Mouse (Mus musculus) thymus, adult 18-20 months (tissue): Measurements from ENCODE around the gene Dusp16.
A peak's percentile ranks its signal among the peaks of the same experiment; 100 is the strongest.

Experiments used
- DNase-seq, 2 experiments: peaks; one replicate each; pipeline ENCODE4 v3.0.0; 2022; ENCODE audit warnings: mixed read lengths in 2 of 2

Dusp16 gene

DNA sequence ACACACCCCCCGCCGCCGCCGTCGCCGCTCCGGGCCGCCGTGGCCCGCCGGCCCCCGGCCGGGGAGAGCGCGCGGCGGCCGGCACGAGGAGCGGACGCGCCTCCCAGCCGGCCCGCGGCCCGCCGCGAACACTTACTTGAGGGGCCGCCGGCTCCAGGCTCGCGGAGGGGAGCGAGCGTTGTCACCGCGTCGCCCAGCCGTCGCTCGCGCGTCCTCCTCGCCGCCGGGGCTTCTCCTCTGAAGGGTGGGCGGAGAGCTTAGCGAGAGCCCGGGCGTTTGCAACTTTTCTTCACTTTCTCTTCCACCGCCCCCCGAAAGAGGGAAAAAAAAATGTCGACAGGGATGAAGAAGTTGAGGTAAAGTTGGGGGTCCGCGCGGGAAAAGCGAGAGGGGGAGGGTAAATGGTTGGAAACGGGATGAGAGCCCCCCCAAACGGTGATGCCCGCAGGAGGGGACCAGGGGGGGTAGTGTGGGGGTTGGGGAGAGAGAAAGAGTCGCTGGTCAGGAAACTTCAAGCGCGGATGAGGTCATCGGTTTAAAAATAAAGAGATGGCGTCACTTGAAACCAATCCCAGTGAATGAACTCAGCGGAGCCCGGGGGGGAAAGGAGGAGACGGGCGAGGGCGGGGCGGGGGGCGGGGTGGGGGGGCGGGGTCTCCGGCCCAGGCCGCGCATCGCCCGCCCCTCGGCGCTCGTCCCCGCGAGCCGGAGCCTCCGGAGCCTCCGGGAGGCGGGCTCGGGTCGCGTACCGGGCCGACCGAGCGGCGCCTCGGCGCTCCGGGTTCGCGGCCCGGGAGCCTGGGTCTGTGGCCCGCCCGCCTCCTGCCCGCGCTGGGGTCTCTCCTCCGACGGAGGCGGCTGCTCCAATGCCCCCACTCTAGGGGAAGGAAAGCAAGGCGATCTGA lies at the start of gene Dusp16:
Dusp16 (minus strand) TSS at position 485 of the 905 bp plus-strand sequence.
- peak; percentile 56 to 76 for DNase-seq

DNA sequence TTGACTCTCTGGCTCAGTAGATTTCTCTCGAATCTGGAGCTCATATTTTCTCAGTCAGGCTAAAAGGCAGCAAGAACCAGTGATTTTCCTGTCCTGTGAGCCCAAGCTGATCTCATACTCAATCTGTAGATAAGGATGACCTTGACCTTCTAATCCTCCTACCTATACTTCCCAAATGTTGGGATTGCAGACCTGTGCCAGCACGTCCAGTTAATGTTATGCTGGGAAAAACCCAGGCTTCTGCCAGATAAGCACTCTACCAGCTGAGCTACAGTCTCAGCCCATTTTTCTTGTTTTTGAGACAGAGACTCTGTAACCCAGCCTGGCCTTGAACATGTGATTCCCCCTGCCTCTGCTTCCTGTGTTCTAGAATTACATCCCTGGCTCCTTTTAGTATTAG lies 47.9 kb upstream of the Dusp16 start:
- no peak for DNase-seq

DNA sequence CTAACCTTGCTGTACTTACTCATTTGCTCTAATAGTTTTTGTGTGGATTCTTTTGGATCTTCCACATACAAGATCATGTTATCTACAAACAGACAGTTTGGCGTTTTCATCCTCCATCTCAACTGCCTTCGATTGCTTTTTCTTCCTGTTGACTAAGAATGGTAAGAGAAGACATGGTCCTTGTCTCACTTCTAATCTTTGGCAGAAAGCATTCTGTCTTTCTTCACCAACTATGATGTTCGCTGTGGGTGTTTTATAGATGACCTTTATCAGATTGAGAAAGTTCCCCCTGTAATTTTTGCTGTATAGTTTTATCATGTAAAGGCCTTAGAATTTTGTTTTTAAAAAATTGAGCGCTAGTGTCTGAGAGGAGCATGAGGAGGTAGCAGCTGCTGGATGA lies 45.7 kb upstream of the Dusp16 start:
- no peak for DNase-seq

DNA sequence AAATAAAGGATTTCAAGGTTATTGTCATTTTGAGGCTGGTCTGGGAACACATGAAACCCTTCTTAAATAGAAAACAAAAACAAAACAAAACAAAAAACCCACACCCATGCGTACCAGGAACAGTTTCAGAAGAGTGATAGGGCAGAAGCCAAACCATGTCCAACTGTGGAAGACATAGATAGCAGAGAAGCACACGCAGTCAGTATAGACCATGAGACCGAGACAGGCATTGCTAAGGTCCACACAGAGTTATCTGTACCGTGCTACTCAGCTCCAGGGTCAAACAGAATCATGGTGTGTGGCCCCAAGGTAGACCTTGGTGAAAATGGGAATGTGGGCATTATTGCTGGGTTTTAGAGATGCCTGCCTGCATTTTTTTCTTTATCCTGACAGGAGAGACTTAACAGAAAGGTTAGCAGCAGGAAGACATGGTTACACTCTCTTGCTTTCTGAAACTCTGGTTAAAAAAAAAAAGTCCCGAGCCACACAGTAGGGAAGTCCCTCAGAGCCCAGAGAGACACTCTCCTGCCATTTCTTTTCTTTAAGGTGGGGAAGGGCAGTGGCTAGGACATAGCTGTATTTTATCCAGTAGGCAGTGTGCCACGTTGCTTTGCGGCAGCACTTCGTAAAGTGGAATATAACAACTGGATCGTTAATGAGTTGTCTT lies 42.3 kb upstream of the Dusp16 start:
- no peak for DNase-seq

DNA sequence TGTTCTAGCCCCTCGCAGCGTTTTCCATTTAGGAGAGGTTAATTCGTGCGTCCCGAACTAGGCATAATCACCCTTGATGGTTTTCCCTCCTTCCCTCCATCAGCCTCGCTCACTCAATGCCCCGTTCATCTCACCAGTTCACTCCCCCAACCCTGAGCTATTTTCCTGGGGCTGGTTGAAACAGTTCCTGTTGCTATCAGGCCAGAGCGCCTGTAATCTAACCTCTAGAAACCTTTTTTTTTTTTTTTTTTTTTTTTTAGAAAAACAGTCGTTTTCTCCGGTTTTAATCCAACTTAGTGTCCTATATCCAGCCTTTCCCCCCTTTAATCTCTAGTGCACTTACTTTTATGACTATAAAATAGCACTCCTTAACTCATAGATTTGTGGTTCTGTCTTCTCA lies 38.4 kb upstream of the Dusp16 start:
- no peak for DNase-seq

DNA sequence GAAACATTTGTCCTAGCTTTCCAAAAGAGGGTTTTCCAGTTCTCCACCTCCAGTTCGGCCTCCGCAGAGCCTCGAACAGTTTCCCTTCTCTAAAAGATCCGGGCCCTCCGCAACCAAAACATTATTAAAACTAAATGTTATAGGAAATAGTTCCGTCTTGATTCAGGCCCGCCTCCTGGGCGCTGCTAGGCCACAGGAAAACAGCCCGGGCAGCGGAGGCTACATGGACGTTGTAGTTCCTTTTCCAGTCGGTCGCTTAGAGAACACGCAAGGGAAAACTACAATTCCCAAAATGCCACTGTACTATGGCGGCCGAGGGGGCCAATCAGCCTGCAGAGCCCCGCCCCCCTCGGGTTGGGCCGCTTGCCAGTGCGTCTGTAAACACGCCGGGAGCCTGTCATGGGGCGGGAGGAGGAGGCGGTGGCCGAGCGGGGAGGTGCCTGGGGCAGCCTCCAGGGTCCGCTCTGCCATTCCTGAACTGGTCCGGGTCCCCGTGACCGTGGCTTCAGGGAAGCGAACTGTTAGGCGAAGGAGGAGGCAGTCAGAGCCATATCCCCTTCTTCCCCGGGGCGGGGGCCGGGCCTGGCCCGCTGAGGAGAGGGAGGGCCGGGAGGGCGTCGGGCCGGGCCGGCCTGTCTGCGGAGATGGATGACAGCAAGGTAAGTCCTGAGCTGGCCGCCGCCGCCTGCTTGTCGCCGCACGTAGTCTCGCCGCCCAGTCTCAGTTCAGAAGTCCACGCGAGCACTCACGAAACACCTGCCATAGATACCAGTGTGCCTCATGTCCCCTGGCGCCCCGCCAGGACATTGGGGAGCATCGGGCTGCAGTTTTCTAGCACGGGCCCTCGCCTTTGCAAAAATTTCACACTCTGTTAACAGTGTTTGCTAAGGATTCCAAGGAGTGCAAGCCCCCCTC lies 37.6 kb upstream of the Dusp16 start, which contains the start of gene Crebl2:
Crebl2 (plus strand) TSS at position 369 of the 915 bp plus-strand sequence.
- peak; percentile 94 to 96 for DNase-seq

DNA sequence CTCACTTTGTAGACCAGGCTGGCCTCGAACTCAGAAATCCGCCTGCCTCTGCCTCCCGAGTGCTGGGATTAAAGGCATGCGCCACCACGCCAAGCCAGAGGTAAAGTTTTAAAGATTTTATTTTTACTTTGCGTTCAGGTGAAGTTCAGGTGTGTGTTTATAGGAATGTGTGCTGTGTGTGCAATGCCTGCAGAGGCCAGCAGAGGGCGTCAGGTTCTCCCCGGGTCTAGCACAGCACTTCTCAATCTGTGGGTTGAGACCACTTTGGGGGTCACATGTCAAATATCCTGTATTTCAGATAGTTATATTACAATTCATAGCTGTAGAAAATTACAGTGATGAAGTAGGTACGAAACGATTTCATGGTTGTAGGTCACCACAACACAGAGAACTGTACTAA lies 30.4 kb upstream of the Dusp16 start:
- no peak for DNase-seq

DNA sequence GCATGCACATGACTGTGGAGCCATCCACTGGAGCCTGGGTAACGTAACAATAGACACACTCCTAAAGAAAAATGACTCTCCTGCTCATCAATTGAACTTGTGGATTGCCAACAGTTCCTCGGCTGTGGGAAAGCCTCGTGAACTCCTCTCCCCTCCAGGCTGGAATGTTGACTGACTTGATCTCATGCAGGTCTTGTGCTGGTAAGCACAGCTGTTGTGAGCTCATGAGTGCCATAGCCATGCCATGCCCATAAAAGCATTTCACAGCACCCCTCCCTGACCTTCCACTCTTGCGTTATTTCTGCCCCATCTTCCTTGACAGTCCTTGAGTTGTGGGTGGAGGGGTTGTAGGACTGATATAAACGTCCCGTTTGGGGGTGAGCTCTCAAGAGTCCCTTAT lies 28.0 kb upstream of the Dusp16 start:
- DNase-seq = no peak

DNA sequence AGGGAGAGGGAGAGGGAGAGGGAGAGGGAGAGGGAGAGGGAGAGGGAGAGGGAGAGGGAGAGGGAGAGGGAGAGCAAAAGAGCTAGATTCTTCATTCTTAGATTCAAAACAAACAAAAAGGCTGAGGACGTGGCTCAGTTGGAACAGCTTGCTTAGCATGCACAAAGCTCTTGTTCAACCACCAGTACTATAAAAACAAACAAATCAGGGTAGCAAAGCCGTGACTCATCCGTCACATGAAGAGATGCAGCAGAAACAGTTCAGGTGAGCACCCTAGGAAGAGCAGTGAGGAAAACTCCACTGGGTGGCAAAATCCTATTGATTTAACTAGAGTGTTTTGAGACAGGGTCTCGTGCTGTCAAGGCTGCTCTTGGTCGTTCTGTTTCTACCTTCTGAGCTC lies 27.3 kb upstream of the Dusp16 start:
- no peak for DNase-seq

DNA sequence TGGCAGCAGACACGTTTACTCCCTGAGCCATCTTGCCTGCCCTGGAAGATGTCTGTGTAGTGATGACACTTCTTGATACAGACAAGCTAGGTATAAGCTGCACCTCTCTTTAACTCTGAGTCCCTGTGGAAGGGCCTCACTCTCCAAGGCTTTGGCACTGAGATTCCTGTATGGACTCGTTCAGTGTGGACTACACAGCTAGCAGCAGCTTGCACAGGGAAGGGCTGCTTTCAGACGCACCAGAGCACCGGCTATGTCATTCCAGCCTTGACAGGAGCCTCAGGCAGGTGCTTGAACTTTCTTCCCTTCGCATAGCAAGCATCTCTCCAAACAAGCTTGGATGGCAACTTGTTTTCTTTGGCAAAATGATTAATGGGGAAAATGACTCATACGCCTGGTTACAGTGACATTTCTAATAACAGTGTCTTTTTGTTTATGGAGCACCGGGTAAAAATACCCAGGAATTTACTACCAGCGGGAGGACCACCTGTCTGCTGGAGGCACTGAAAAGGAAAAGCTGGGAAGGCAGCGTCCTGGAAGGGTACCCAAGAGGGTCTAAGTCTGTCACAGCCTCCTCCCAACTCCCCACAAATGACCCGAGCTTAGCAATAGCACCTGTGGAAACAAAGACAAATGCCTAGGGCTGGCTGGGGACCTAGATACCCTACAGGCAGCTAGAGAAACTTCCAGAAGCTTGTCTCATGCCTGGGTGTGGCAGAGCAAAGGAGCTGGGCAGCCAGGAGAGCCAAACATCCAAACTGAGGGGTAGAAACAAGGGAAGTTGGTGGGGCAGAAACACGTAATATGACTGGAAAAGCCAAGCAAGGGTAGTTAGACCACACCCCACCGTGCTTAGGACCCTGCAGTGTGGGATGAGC lies 24.9 kb upstream of the Dusp16 start:
- DNase-seq = no peak

DNA sequence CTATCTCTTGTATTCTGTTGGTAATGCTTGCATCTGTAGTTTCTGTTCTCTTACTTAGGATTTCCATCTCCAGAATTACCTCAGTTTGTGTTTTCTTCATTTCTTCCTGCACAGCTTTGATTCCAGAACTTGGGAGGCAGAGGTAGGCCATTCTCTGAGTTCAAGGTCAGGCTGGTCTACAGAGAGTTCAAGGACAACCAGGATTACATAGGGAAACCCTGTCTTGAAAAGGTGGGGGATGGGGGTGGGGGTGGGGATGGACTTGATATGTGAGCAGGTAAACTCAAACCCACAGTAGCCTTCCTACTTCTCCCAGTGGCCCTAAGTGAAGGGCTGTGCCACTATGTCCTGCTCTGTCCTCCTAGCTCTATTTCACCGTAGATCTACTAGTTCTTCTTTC lies 20.6 kb upstream of the Dusp16 start:
- no peak for DNase-seq

DNA sequence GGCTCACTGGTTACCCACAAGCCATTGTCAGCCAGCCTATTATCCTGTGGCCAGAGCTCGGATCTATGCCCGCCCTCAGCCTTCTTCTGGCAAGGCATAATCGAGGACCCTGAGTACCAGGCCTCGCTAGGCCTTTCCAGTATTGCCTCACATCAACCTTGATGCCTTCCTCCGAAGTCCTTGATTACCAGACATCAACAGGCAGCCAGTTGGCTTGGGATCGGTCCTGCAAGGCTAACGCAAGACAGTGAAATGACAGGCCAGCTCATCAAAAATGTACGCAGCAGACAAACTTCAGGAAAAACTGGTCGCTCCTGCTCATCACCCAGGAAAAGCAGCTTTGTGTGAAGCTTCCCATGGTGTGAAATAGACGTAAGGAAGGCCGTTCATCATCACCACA lies 15.4 kb upstream of the Dusp16 start:
- no peak for DNase-seq

DNA sequence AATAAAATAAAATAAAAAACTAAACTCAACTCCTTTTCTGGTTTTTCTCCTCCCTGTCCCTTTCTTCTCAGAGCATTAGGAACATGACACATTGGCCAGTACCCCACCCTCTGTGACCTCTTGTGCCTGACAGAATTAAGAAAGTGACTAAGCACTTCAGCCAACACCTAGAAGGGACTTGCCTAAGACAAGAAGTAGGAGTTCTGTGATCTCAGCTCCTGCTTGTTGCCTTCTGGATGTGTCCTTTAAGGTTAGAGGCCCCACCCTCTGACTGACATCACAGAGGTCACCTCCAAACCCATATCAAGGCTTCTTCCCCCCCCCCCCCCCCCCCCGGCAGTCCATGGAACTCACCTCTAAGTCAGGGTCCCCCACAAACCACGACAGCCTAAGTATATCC lies 14.7 kb upstream of the Dusp16 start:
- no peak for DNase-seq

DNA sequence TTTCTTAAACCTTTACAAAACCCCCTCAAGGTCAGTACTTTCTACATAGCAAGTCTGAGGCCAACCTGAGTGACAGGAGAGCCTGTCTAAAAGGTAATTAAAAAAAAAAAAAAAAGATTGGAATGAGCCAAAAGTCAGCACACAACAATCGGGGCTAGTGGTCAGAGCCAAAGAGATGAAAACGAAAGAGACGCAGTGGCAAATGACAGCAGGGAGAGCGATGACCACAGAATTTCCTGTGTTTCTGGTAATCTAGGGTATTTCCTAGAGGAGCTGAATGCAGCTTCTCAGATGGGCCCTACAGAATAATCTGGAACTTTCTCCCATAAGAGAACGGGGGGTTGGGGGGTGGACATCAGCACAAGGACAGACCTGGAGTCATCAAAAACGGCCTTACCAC lies 13.7 kb upstream of the Dusp16 start:
- DNase-seq = no peak

DNA sequence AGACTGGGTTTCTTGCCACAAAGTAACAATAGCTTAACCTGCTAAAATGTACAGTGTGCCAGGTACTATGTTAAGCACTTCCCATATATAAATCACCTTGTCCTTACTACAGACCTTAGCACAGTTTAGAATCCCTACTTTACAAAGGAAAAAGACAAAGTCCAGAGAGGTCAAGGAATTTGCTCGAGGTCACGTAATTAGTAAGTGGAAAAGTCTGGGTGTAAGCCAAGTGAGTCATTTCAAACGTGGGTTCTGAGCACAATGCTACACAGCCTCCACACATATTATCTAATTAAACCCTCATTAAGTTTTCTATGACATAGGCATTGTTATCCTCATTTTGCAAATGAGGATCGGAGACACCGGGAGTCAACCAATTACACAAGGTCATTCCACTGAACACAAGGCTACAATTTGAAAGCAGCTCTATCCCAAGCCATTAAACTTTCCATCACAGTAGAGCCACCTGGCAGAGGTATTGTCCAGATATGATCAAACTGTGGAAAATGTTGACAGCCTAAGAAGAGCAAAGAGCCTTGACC lies 12.4 kb upstream of the Dusp16 start:
- no peak for DNase-seq

DNA sequence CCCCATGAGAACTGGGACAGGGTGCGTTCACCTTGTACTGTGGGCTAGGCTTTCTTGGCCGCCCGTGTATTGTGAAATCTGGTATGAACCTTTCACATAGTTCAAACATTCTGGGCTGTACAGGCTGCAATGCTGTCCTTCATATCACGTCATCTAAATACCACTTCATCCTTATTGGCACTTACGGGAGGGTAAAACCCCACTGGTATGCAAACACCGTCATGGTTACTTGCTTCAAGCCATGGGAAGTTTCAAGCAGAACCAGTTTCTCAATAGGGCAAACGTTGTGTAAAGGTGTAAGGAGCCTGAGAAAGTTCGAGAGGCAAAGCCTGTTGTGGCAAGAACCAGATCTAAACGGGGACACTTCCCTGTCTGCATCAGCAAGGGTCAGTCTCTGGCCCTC lies 10.2 kb upstream of the Dusp16 start:
- no peak for DNase-seq

DNA sequence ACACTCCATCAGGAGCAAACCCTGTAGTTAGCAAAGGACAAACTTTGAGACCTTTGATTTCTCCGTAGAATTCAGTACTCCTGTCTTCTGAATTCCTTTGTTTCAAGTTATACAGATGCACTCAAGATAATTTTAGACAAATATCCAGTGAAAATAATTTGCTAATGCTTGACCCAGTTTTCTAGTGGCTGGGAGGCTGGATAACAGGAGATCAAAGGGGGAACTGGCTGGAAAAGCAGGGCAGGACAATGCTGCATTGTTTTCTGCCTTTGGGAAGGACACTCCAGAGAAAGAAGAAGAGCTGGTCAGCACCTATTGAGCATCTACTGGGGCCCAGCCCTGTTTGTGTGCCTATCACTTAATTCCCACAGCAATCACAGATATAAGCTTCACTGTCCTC lies 9.1 kb upstream of the Dusp16 start:
- no peak for DNase-seq

DNA sequence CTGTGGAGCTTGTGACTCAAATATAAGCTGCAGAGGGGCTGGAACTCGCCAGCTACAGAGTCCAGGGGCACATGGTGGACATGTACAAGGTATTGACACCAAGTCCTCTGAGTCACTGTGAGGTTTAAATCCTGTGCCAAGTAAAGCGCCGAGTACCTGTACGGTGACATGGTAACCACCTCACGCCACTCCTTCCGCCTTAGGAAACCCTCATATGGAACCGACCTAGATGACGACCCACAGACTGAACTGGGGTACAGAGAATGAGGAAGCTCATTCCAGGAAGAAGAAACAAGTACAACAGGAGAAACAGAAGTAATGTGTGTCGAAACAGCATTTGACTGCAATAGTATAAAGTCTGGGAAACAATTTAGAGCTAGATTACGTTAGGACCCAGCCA lies 3.9 kb upstream of the Dusp16 start:
- DNase-seq = no peak

DNA sequence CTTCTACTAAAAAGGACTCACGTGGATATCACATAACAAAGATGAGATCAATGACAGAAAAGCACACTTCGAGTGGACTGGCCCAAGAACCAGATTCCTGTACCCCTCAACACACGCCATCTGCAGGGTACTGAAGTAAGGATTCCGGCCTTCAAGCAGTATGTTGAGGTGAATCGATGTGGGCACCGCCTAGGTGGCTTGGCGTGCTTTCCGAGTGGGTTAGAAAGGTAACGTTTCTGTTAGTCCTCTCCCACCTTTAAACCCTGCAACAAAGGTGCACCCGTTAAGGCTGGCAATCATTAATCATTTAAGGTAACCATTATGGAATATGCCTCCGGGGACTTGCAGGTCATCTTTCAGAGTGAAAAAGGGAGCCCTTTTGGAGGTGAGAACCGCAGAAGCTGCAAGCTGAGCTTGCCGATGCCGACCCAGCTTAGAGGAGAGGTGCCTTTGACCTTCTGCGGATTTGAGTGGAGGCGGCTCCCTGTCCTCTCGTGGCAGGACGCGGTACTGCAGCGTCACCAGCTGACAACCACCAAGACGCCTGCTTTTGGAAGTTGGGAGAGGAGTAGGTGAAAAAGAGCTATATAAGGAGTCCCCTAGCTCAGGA lies 1.6 kb upstream of the Dusp16 start:
- peak; percentile 62 to 66 for DNase-seq

DNA sequence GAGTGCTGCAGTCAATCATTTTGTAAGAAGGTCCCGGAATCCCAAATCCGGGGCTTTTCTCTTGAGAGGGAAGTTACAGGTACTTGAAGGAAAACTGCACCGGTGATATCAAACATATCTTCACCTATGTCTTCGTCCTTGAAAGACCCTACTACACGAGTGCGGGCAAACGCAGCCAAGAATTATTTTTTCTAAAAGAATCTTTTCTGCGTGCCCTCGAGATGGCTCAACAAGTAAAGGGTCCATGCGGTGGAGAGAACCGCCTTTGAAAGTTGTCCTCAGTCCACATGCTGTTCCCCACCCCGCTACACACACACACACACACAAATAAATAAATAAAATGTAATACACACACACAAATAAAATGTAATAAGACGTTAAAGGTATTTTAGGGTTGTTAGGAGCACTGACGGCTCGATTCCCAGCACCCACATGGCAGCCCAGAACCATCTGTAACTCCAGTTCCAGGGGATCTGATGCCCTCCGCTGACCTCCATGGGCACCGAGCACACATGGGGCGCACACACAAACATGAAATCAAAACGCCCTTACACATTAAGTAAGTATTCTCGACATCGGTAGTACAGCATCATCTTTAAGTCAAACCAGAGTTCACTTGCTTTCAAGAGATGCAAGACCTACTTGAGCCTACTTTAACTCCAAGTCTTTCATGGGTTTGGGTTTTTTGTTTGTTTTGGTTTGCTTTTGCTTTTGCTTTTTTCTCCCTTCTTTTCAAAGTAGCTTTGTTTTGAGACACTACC lies 801 bp upstream of the Dusp16 start:
- peak in 1 of 2 experiments; percentile 40 for DNase-seq
